Mouse (Mus musculus) CH12.LX (cell line): ENCODE measurements at regions not wholly inside any gene's neighbourhood (a gene's known extent, or its start where the extent isn't known, plus 50 kb on each side); places are given as distances from the start of the nearest gene placed in this dataset.

ENCODE experiments used
- DNase-seq: peaks from one replicate; pipeline ENCODE4 v3.0.0-alpha.2; 2013; ENCODE audit errors: extremely low read depth
- H3K27ac ChIP-seq: 2 replicates; pipeline ENCODE4 v1.5.1; 2012; ENCODE audit warnings: low read depth, mild to moderate bottlenecking, control low read depth, moderate library complexity; ENCODE audit not compliant: insufficient read depth
- H3K27me3 ChIP-seq: replicated peaks from 2 replicates; pipeline ENCODE3; 2012; ENCODE audit warnings: inconsistent platforms
- H3K36me3 ChIP-seq, 2 experiments: replicated peaks in 1 of 2; 2 replicates each; pipeline versions ENCODE3 to v1.6.1; 2012; ENCODE audit warnings: inconsistent platforms in 1 of 2, low read length in 1 of 2, mild to moderate bottlenecking in 1 of 2, mixed read lengths in 1 of 2, moderate library complexity in 1 of 2; ENCODE audit not compliant: control insufficient read depth in 1 of 2, insufficient read depth in 1 of 2
- H3K4me1 ChIP-seq, 2 experiments: 2 replicates each; pipeline ENCODE4 v1.6.1; 2012; ENCODE audit warnings: inconsistent platforms in 1 of 2, moderate library complexity in 1 of 2; ENCODE audit not compliant: insufficient read depth in 2 of 2, control insufficient read depth in 1 of 2
- H3K4me2 ChIP-seq: 2 replicates; pipeline ENCODE4 v1.6.1; 2012; ENCODE audit warnings: low read depth, mild to moderate bottlenecking, control low read depth; ENCODE audit not compliant: poor library complexity, insufficient read depth, severe bottlenecking
- H3K4me3 ChIP-seq, 3 experiments: fragments of 150-350 bp in 1 of 3; sonication (generic) in 1 of 3; replicated peaks in 1 of 3; 2 replicates each; pipeline versions ENCODE3 to v1.5.1; 2011 to 2012; ENCODE audit warnings: low read depth in 2 of 3, low read length in 2 of 3, mild to moderate bottlenecking in 2 of 3, moderate library complexity in 2 of 3, control low read depth in 1 of 3, improper control_type of control experiment in 1 of 3, inconsistent platforms in 1 of 3, mixed read lengths in 1 of 3; ENCODE audit not compliant: poor library complexity in 1 of 3
- H3K79me2 ChIP-seq: replicated peaks from 2 replicates; pipeline ENCODE4 v1.6.1; 2012; ENCODE audit warnings: mild to moderate bottlenecking, moderate library complexity; ENCODE audit not compliant: control insufficient read depth, poor library complexity, insufficient read depth, severe bottlenecking; ENCODE audit errors: extremely low read depth
- H3K9ac ChIP-seq: 2 replicates; pipeline ENCODE4 v1.6.1; 2012; ENCODE audit warnings: low read depth, mild to moderate bottlenecking, control low read depth, moderate library complexity; ENCODE audit not compliant: insufficient read depth
- H3K9me3 ChIP-seq: replicated peaks from 2 replicates; pipeline ENCODE3; 2012; ENCODE audit warnings: low read length, inconsistent platforms, mixed read lengths
- BHLHE40 ChIP-seq: IDR thresholded peaks from 2 replicates; pipeline ENCODE4 v1.6.1; 2011; ENCODE audit warnings: mild to moderate bottlenecking, low read depth, low read length, improper control_type of control experiment
- CHD1 ChIP-seq: IDR thresholded peaks from 2 replicates; pipeline ENCODE4 v1.6.1; 2012; ENCODE audit warnings: low read depth, low read length, improper control_type of control experiment, inconsistent platforms
- CHD2 ChIP-seq: IDR thresholded peaks from 2 replicates; pipeline ENCODE4 v1.6.1; 2011; ENCODE audit warnings: low read length, improper control_type of control experiment
- E2F4 ChIP-seq: IDR thresholded peaks from 2 replicates; pipeline ENCODE4 v1.6.1; 2011; ENCODE audit warnings: low read depth, low read length, improper control_type of control experiment; ENCODE audit not compliant: insufficient replicate concordance
- ELF1 ChIP-seq: IDR thresholded peaks from 2 replicates; pipeline ENCODE4 v1.6.1; 2014; ENCODE audit warnings: low read depth, mild to moderate bottlenecking, inconsistent platforms, low read length, improper control_type of control experiment
- ETS1 ChIP-seq: conservative IDR thresholded peaks from 2 replicates; pipeline ENCODE4 v1.6.1; 2012; ENCODE audit warnings: low read depth, mild to moderate bottlenecking, inconsistent platforms, low read length, improper control_type of control experiment, moderate library complexity
- GABPA ChIP-seq: IDR thresholded peaks from 2 replicates; pipeline ENCODE4 v1.6.1; 2012; ENCODE audit warnings: low read depth, low read length, improper control_type of control experiment, inconsistent platforms; ENCODE audit not compliant: insufficient replicate concordance
- IRF4 ChIP-seq: IDR thresholded peaks from 2 replicates; pipeline ENCODE4 v1.6.1; 2014; ENCODE audit warnings: low read depth, mild to moderate bottlenecking, inconsistent platforms, low read length, improper control_type of control experiment
- JUN ChIP-seq: IDR thresholded peaks from 2 replicates; pipeline ENCODE4 v1.6.1; 2011; ENCODE audit warnings: low read depth, mild to moderate bottlenecking, low read length, improper control_type of control experiment, moderate library complexity; ENCODE audit not compliant: insufficient read depth
- JUND ChIP-seq: conservative IDR thresholded peaks from 2 replicates; pipeline ENCODE4 v1.6.1; 2011; ENCODE audit warnings: low read depth, low read length, improper control_type of control experiment
- MEF2A ChIP-seq: IDR thresholded peaks from 2 replicates; pipeline ENCODE4 v1.6.1; 2014; ENCODE audit warnings: low read depth, mild to moderate bottlenecking, inconsistent platforms, low read length, improper control_type of control experiment, borderline replicate concordance
- MYC ChIP-seq: IDR thresholded peaks from 2 replicates; pipeline ENCODE4 v1.6.1; 2011; ENCODE audit warnings: low read depth, mild to moderate bottlenecking, improper control_type of control experiment, low read length
- PAX5 ChIP-seq: IDR thresholded peaks from 2 replicates; pipeline ENCODE4 v1.6.1; 2012; ENCODE audit warnings: low read length, inconsistent platforms, mixed read lengths
- POLR2A ChIP-seq: IDR thresholded peaks from 2 replicates; pipeline ENCODE4 v1.6.1; 2011; ENCODE audit warnings: low read depth, mild to moderate bottlenecking, improper control_type of control experiment, low read length
- SIN3A ChIP-seq: IDR thresholded peaks from 2 replicates; pipeline ENCODE4 v1.6.1; 2012; ENCODE audit warnings: low read length, improper control_type of control experiment, inconsistent platforms
- UBTF ChIP-seq: IDR thresholded peaks from 2 replicates; pipeline ENCODE4 v1.6.1; 2012; ENCODE audit warnings: low read depth, mild to moderate bottlenecking, inconsistent platforms, low read length, improper control_type of control experiment, moderate library complexity
- USF1 ChIP-seq: IDR thresholded peaks from 2 replicates; pipeline ENCODE4 v1.6.1; 2014; ENCODE audit warnings: low read depth, mild to moderate bottlenecking, inconsistent platforms, low read length, improper control_type of control experiment
- USF2 ChIP-seq: conservative IDR thresholded peaks from 2 replicates; pipeline ENCODE4 v1.6.1; 2011; ENCODE audit warnings: low read depth, low read length, improper control_type of control experiment
- ZC3H11A ChIP-seq: IDR thresholded peaks from 2 replicates; pipeline ENCODE4 v1.6.1; 2012; ENCODE audit warnings: low read depth, mild to moderate bottlenecking, inconsistent platforms, low read length, improper control_type of control experiment
- ZKSCAN1 ChIP-seq: IDR thresholded peaks from 2 replicates; pipeline ENCODE4 v1.6.1; 2012; ENCODE audit warnings: low read depth, inconsistent platforms, low read length, improper control_type of control experiment, borderline replicate concordance
- ZMIZ1 ChIP-seq: IDR thresholded peaks from 2 replicates; pipeline ENCODE4 v1.6.1; 2012; ENCODE audit warnings: low read depth, mild to moderate bottlenecking, inconsistent platforms, low read length, improper control_type of control experiment
- ZNF384 ChIP-seq: IDR thresholded peaks from 2 replicates; pipeline ENCODE4 v1.6.1; 2012; ENCODE audit warnings: low read depth, low read length, improper control_type of control experiment, inconsistent platforms
- dilution Hi-C: fragments of 300-500 bp; cut with MboI; formaldehyde crosslinking; loops from 2 replicates; pipeline ENCODE4 v1.14.3; 2020; ENCODE audit warnings: low sequenced_read_pairs; ENCODE audit not compliant: extremely low pct_unique_long_range_greater_than_20kb, extremely low pct_ligation_motif_present
- in situ Hi-C: fragments of 300-500 bp; cut with MboI; formaldehyde crosslinking; loops from 3 replicates; pipeline ENCODE4 v1.14.3; 2019; ENCODE audit warnings: low sequenced_read_pairs, low pct_ligation_motif_present, low pct_unique_long_range_greater_than_20kb, mixed read lengths

GRCm38 (mm10) chr1:23231522-23231921 lies 129.5 kb upstream of the 4933415F23Rik start:
- Histone ChIP-seq H3K9ac (no peak overlapping the region), H3K9me3 (no peaks in the 10 kb centered on the region), H3K36me3 (no peaks in the 10 kb centered on the region), H3K27ac (no peak overlapping the region), H3K79me2 (no peaks in the 10 kb centered on the region), H3K4me2 (no peak overlapping the region), H3K4me3 (no peak overlapping the region), H3K4me1 (no peaks in the 10 kb centered on the region), H3K27me3 (no peaks in the 10 kb centered on the region)
- no peak for TF ChIP-seq ZMIZ1
- dilution Hi-C loops (no loop called here), in situ Hi-C loops (no loop called here)
- DNase-seq = no peak

- H3K79me2 ChIP-seq = no peaks in the 10 kb centered on the region
- H3K27me3 ChIP-seq = no peaks in the 10 kb centered on the region
- H3K9ac ChIP-seq = no peak overlapping the region
- DNase-seq = no peak
- no peak overlapping the region for H3K27ac ChIP-seq
- TF ChIP-seq GABPA (no peak), CHD1 (no peak), ZMIZ1 (no peak), MEF2A (no peak)
- H3K4me3 ChIP-seq = no peak overlapping the region
- in situ Hi-C loops = no loop called here
- no peaks in the 10 kb centered on the region for H3K4me1 ChIP-seq
- no peaks in the 10 kb centered on the region for H3K36me3 ChIP-seq
- no peaks in the 10 kb centered on the region for H3K9me3 ChIP-seq
- no peak overlapping the region for H3K4me2 ChIP-seq
- dilution Hi-C loops = no loop called here
Observed at GRCm38 (mm10) chr1:23228478-23228877, 126.4 kb upstream of the 4933415F23Rik start.

DNA sequence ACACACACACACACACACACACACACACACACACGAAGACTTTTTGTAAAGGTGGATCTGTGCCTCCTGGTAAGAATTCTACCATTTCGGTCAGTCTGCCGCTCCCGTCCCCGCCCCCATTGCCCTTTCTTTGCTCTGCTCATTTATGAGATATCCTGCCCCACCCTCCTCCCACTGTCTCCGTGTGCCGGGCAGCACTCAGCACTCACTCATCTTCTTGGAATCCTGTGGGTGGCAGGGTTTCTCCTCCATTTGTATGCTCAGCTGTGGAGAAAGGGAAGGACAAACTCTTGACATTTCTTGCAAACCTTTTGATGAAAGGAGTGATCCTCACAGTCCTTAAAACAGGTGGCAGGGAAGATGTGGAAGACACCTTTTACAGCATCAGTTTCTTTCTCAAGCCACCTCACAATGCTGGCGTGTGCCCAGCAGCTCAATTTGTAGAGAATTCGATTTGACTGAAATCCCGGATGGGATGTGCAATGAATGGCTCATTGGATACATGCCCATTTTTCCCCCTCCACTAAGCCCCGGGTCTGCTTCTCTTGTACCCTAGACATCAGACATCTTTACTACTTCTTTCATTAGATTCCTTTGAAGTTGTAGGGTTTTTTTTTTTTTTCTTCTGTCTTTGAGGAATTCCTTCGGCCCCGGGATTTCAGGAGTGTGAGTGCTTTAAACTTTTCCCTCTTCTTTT lies 112.6 kb upstream of the 4933415F23Rik start:
- Histone ChIP-seq H3K36me3 (no peaks in the 10 kb centered on the region), H3K27me3 (no peaks in the 10 kb centered on the region), H3K9ac (no peak overlapping the region), H3K27ac (no peak overlapping the region), H3K4me3 (no peak overlapping the region), H3K9me3 (peaks cover 7% of the 10 kb centered on the region), H3K79me2 (no peaks in the 10 kb centered on the region), H3K4me1 (no peaks in the 10 kb centered on the region), H3K4me2 (no peak overlapping the region)
- no peak for DNase-seq
- dilution Hi-C loops (no loop called here), in situ Hi-C loops (no loop called here)
- TF ChIP-seq UBTF = no peak
- no peak for TF ChIP-seq ELF1
- TF ChIP-seq POLR2A = no peak
- TF ChIP-seq ZMIZ1 = no peak
- no peak for TF ChIP-seq CHD2
- TF ChIP-seq SIN3A = no peak
- no peak for TF ChIP-seq JUN
- TF ChIP-seq IRF4 = no peak
- TF ChIP-seq ZNF384 = no peak
- no peak for TF ChIP-seq MYC
- no peak for TF ChIP-seq USF2
- no peak for TF ChIP-seq BHLHE40
- TF ChIP-seq E2F4 = no peak
- TF ChIP-seq JUND = no peak
- no peak for TF ChIP-seq CHD1
- TF ChIP-seq ZKSCAN1 = no peak
- TF ChIP-seq PAX5 = no peak
- TF ChIP-seq USF1 = no peak
- no peak for TF ChIP-seq ETS1
- no peak for TF ChIP-seq ZC3H11A
